Comparison of ENCODE assay signal across 28 mouse cellular contexts in the genomic region with DNA sequence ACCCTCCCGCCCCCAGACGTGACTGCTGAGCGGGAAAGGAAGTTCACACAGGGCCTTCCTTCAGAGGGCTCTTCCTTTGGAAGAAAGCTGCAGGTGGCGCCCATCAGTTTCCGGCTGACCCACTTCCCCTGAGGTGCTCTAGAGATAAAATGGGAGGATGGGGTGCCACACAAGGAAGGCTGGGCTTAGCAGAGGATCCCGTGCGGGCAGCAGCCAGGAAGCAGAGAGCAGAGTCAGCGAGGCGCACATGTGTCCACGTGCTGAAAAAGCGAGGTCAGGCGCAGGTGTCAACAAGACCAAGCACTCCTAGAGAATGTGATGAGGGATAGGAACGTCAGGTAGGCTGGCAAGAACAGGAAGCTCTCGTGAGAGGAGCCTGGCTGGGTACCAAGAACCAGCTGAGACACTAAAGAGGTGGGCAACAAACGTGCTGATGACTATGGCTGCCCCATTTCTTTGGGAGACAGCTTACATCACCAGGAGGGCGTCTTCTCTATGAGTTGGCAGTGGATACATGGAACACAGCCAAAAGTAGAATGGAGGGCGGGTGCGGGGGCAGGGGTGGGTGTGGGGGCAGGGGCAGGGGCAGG.
A peak's percentile ranks its signal among the peaks of the same experiment; 100 is the strongest.
DNase-seq lines count a peak whose midpoint lies in the region; ATAC-seq lines count a peak whose summit lies in the region.
"Had no signal": no experiment of that assay in that cellular context is flagged by ENCODE, and none has a peak within 500 bp of the region (broad histone marks: within the 10 kb centered on the region; RNA-seq: fewer than 3 reads in every experiment).

No protein-coding gene starts in this region.

- H3K36me3 ChIP-seq in neural tube, embryonic 14.5 days (ENCODE audit: control insufficient read depth, insufficient read depth, low read length): no peaks in the 10 kb centered on the region
- H3K36me3 ChIP-seq in forebrain, embryonic 13.5 days (ENCODE audit: poor library complexity, severe bottlenecking): no peaks in the 10 kb centered on the region
- H3K36me3 ChIP-seq: embryonic facial prominence, embryonic 10.5 days; G1E; heart, embryonic 15.5 days; limb, embryonic 15.5 days; midbrain, embryonic 15.5 days had no signal

- H3K27me3 ChIP-seq in neural tube, embryonic 14.5 days (ENCODE audit: control insufficient read depth, insufficient read depth, low read length): no peaks in the 10 kb centered on the region
- H3K27me3 ChIP-seq in forebrain, embryonic 13.5 days: no peaks in the 10 kb centered on the region
- H3K27me3 ChIP-seq: CH12.LX; heart, embryonic 15.5 days; midbrain, embryonic 15.5 days; Patski had no signal

- no peaks in the 10 kb centered on the region for H3K9me3 ChIP-seq in neural tube, embryonic 14.5 days (ENCODE audit: control insufficient read depth, low read length)
- H3K9me3 ChIP-seq in forebrain, embryonic 13.5 days (replicated peaks): no peaks in the 10 kb centered on the region
- H3K9me3 ChIP-seq: embryonic facial prominence, embryonic 10.5 days; heart, embryonic 15.5 days; limb, embryonic 15.5 days; midbrain, embryonic 15.5 days had no signal

- WGBS in neural tube, embryonic 14.5 days: 52% methylated on average over 18 of the region's 18 CpGs
- 77% methylated on average over 18 of the region's 18 CpGs for WGBS in forebrain, embryonic 13.5 days

- H3K4me3 ChIP-seq in neural tube, embryonic 14.5 days (ENCODE audit: low read depth, low read length): no peak overlapping the region
- H3K4me3 ChIP-seq in forebrain, embryonic 13.5 days: no peak overlapping the region
- H3K4me3 ChIP-seq: embryonic facial prominence, embryonic 10.5 days; heart, adult 2 months; heart, embryonic 15.5 days; limb, embryonic 15.5 days; midbrain, embryonic 15.5 days had no signal

- H3K9ac ChIP-seq in neural tube, embryonic 14.5 days (replicated peaks; ENCODE audit: low read depth, low read length): no peak overlapping the region
- no peak overlapping the region for H3K9ac ChIP-seq in forebrain, embryonic 13.5 days
- H3K9ac ChIP-seq: heart, embryonic 15.5 days; limb, embryonic 15.5 days; liver, embryonic 14.5 days; lung, embryonic 14.5 days; midbrain, embryonic 15.5 days had no signal

- peaks cover 16% of the 10 kb centered on the region for H3K4me1 ChIP-seq in neural tube, embryonic 14.5 days (ENCODE audit: control insufficient read depth, insufficient read depth, low read length)
- H3K4me1 ChIP-seq in forebrain, embryonic 13.5 days: no peaks in the 10 kb centered on the region
- H3K4me1 ChIP-seq: heart, embryonic 15.5 days; midbrain, embryonic 15.5 days had no signal

- H3K27ac ChIP-seq in neural tube, embryonic 14.5 days (ENCODE audit: low read depth, low read length): no peak overlapping the region
- no peak overlapping the region for H3K27ac ChIP-seq in forebrain, embryonic 13.5 days
- H3K27ac ChIP-seq: embryonic facial prominence, embryonic 10.5 days; heart, adult 2 months; heart, embryonic 15.5 days; limb, embryonic 15.5 days; liver, embryonic 14.5 days; midbrain, embryonic 15.5 days had no signal

- peak; percentile 15 to 50 for DNase-seq in cerebellum, postnatal 14 days
- DNase-seq in R1 (ENCODE audit: low read depth, low spot score): peak; percentile 5
- DNase-seq in thymus, postnatal 14 days: peak; percentile 80
- DNase-seq in layer of hippocampus, adult 8-10 months (ENCODE audit: low spot score in 2 of 2): no peak
- DNase-seq: adrenal gland, postnatal 10 days; cerebellum, adult 8-10 months; gastrocnemius, postnatal 14 days; heart, adult 2 months; heart, postnatal 4 days; kidney, postnatal 25 days; lung, postnatal 4 days; retina, postnatal 1 day; right cerebral cortex, postnatal 25 days; spleen, adult 18-20 months had no signal

- no peak for ATAC-seq in cerebellum, adult (ENCODE audit: insufficient number of reproducible peaks, low FRiP score, low TSS enrichment)
- peak; percentile 36; the same call in 1 of the 2 replicates for ATAC-seq in neural tube, embryonic 14.5 days (ENCODE audit: low read depth)
- ATAC-seq in forebrain, embryonic 13.5 days: no peak
- ATAC-seq: forebrain, embryonic 16.5 days; intestine, postnatal 0 days; midbrain, embryonic 15.5 days; Patski had no signal

- H3K4me2 ChIP-seq in neural tube, embryonic 14.5 days (ENCODE audit: low read depth, low read length): no peak overlapping the region
- no peak overlapping the region for H3K4me2 ChIP-seq in forebrain, embryonic 13.5 days
- H3K4me2 ChIP-seq: heart, embryonic 15.5 days; limb, embryonic 15.5 days; lung, embryonic 14.5 days; midbrain, embryonic 15.5 days had no signal

Comparison
In these comparisons a context has a peak if more than half of its experiments do, and no peak if none do; other contexts are left out.
1. DNase-seq: peak in cerebellum, postnatal 14 days (2 of 2), R1 (single experiment) and thymus, postnatal 14 days (single experiment); none in layer of hippocampus, adult 8-10 months (0 of 2).